Mouse (Mus musculus) liver, adult (tissue): ENCODE measurements around the gene Pum1.

Experiments used
- GATA4 ChIP-seq: IDR thresholded peaks from 2 replicates; pipeline ENCODE4 v1.6.1; 2014; ENCODE audit warnings: mild to moderate bottlenecking, low read length; ENCODE audit not compliant: insufficient replicate concordance

Pum1 gene

DNA sequence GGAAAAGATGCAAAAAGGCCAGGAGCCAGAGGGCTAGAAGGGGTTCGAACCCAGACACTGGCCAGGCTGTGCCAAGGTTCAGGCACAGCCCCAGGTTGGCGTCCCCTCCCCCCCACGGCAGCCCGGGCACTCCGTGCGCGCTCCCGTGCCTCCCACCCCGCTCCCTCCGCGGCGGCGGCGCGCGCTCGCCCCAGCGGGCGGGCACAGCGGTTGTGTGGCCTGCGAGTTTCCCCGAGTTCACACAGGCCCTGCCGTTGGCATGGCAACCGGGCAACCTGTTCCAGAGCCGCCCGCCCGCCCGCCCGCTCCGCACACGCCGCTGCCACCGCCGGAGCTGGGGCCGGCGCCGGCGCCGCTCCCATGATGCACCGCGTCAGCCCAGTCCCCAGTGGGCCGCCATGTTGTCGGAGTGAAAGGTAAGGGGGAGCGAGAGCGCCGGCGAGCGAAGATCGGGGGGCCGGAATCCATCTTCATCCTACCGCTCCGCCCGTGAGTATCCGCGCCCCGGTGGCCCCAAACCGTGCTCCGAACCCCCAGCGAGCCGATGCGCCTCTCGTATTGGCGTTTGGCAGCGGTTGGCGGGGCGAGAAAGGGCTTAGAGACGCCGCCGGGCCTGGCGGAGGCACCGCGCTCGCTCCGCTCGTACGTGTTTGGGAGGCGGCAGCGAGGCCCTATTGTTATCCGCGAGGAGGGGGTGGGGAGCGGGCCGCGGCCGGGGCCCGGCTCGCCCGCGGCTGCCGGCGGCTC lies at the start of gene Pum1:
Gene Pum1 (plus strand): TSS at position 343 of the 747 bp plus-strand sequence.
- no peak for TF ChIP-seq GATA4

DNA sequence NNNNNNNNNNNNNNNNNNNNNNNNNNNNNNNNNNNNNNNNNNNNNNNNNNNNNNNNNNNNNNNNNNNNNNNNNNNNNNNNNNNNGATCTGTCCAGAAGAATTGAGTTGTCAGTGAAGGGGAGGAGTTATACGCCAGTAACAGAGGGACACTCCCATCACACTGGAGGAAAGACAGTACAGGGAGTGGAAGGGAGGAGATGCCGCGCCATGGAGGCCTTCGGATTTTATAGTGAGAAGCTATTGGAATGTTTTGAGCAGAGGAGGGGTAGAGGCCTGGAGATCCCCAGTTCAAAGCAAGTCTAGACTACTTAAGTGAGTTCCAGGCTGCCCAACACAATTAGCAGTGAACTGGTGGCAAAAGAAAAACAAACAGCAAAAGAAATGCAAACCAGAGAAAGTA lies 33.7 kb upstream of the Pum1 start:
- no peak for TF ChIP-seq GATA4

GRCm38 (mm10) chr4:130630232-130630847 lies 32.8 kb upstream of the Pum1 start:
- TF ChIP-seq GATA4 = no peak

DNA sequence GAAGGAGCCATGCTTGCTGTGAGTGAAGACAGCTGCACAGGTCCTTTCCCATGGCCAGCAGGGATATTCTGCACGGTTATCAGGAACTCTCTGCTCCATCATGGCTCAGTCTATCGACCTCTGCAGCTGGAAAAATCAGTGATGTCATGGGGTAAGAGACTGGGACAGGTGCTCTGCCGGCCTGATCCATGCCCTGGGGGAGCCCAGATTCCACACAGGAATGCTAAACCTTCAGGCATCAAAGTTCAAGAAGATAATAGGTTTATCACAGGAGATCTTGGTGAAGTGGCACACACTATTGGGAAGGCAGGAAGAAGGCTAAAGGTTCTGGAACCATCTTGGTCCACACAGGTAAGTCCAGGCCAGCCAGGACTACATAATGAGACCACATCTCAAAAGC lies 26.4 kb upstream of the Pum1 start:
- no peak for TF ChIP-seq GATA4

GRCm38 (mm10) chr4:130637488-130638422 lies 25.4 kb upstream of the Pum1 start:
- TF ChIP-seq GATA4 = no peak

GRCm38 (mm10) chr4:130640031-130640717 lies 22.9 kb upstream of the Pum1 start:
- no peak for TF ChIP-seq GATA4

DNA sequence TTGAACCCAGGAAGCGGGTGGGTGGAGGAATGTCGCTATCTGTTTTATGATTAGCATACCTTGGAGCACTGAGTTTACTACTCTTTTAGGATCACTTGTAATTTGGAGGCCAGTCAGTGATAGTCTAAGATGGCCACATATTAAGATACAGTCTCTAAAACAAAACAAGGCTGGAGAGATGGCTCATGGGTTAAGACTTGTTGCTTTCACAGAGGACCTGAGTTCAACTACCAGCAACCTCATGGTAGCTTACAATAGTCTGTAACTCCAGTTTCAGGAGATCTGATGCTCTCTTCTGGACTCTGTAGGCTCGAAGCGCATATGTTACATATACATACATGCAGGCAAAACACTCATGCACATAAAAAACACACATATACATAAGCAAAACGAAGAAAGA lies 20.7 kb upstream of the Pum1 start:
- TF ChIP-seq GATA4 = no peak

GRCm38 (mm10) chr4:130645426-130645825 lies 17.7 kb upstream of the Pum1 start:
- TF ChIP-seq GATA4 = no peak

DNA sequence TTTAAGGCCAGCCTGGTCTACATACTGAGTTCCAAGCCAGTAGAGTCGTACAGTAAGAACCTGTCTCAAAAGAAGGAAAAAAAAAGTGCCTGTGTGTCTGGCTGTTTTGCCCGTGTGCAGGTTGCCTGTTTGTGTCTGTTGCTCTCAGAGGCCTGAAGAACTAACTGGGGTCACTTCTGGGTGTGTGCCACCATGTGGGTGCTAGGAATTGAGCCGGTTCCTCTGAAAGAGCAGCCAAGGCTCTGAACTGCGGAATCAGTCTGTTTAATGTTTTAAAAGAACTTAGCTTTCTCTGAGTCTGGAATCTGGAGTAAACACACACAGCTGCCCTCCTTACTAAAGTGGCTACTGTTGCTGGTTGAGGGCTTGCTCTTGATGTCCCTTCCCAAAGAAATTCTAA lies 11.8 kb upstream of the Pum1 start:
- TF ChIP-seq GATA4 = no peak

DNA sequence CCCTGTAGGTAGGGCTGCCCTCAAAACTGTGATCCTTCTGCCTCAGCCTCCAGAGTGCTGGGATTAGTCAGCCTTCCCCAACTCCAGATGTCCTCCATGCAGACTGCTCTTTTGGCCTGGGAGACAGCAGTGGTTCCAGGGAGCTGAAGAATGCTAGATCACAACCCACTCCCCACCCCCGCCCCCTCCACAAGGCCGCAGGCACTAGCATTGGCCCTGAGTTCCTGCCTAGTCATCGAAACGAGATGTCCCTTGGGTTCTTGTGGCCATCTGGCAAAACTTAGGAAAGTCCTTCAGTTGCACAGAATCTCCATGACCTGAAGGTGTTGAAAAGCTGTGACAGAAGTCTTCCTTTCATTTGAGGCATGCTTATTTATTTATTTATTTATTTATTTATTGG lies 10.6 kb upstream of the Pum1 start:
- TF ChIP-seq GATA4 = no peak

GRCm38 (mm10) chr4:130657820-130658565 lies 5.1 kb upstream of the Pum1 start:
- no peak for TF ChIP-seq GATA4

- TF ChIP-seq GATA4 = no peak
These were observed 3.7 kb upstream of the Pum1 start for GRCm38 (mm10) chr4:130659470-130659869.

DNA sequence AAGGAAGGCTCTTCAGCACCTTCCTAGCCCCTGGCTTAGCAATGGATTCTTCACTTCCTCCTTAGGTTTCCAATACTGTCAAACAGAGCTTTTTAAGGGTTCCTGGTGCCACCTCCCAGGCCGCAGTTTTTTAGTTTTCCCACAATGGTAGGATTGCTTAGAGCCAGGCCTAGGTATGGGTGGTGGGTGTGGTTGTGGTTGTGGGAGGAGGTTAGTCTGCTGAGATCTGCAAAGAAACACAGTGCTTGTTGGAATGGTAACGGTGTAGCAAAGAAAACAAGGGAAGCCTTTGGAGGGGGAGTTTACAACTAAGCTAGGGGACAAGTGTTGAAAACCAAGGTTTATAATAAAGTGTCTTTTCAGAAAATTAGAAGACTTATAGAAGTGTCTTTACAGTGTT lies 3.0 kb upstream of the Pum1 start:
- no peak for TF ChIP-seq GATA4

- no peak for TF ChIP-seq GATA4
These were observed 2.0 kb upstream of the Pum1 start for GRCm38 (mm10) chr4:130661151-130661550.
